Mouse (Mus musculus): ENCODE results near the gene Pla2g15.
"Not testable (repeated sequence)": the region's sequence is repeated elsewhere in the genome, so short reads cannot be mapped to it uniquely, and the experiment has no call there.

The Pla2g15 gene

GRCm38 (mm10) chr8:106168356-106169016, 18.3 kb downstream of the Pla2g15 start, which contains the start of gene Slc7a6:
TSS of gene Slc7a6 (plus strand) at chr8:106168857.
- in situ Hi-C loops (cut with MboI, MseI): no loop called here

GRCm38 (mm10) chr8:106169017-106169933, 19.1 kb downstream of the Pla2g15 start:
- in situ Hi-C loops (cut with MboI, MseI): no loop called here

DNA sequence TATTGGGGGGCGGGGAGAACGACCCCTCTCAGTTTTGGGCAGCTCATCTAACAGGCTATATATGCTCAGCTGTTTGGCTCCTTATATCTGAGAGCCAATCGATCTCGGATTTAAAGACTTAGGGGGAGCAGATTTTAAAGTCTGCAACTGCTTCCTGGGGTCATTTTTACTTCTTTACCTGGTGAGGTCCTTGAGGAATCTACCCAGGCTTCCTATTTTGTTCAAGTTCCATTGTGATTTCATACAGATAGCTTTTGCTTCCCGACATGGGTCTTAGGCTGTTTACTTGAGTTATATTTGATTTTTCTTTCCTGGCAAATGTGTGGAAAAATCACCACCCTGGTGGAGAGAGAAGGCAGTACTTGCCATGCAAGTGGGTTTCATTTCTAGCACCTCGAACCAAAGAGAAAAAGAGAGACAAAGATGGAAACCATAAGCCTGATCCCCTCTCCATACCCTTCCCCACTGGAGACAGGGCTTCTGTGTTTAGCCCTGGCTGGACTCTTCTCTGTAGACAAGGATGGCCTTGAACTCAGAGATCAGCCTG, 19.8 kb downstream of the Pla2g15 start:
- in situ Hi-C loops (cut with MboI, MseI): no loop called here

- in situ Hi-C loops (cut with MboI, MseI): no loop called here
Measured at GRCm38 (mm10) chr8:106173566-106173965, 23.4 kb downstream of the Pla2g15 start.

DNA sequence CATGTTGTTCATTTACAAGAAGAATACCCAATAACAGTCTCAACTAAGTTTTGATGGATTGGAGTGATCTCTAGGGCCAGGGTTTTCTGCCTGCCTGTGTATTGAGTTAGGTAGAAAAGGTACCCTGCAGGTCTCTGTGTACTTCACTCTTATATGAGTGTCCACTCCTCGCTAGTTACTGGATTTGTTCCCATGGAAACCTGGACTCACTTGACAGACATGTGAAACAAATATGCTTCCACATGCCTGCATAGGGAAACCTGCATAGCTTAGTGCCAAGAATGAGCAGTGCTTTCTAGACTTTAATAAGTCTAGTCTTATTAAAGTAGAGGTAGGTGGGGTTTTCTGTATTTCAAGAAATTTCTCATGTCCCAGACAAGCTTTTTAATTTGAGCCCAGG, 26.7 kb downstream of the Pla2g15 start:
- in situ Hi-C loops (cut with MboI, MseI): no loop called here

DNA sequence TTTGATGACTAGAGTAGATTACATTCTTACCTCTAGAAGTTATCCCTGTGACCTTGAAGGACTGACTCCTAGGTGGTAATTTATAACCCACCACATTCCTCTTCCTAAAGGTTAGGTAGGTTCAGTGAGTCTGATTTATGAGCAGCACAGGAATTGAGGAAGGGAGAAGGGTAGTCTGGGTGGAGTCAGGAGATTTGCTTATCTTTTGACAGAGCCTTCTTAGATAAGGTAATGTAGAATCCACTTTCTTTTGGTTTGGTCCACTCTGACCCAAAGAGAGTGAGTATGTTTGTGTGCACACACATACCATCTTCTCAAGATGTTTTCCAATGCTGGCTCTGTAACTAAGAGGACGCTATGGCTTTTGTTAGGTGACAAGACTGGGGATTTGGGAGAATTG, 27.4 kb downstream of the Pla2g15 start:
- in situ Hi-C loops (cut with MboI, MseI): no loop called here

DNA sequence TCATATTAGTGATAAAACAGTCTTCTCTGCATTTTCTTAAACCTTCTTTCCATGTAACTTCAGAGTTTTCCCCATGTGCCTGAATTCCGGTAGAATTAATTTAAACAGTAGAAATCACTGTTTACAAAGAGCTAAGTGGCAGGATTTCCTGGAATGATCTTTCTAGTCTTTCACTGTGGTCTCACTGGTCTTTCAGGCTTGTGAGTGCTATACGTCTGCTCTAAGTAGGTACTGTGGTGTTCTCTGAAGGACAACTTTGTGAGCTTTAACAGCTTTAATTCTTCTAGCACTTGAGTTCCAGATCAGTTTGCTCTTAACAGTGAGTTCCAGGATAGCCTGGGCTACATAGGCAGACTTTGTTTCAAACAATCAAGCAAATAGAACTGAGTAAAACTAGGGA, 28.2 kb downstream of the Pla2g15 start:
- in situ Hi-C loops (cut with MboI, MseI): no loop called here

- in situ Hi-C loops (cut with MboI, MseI): no loop called here
Measured at GRCm38 (mm10) chr8:106185628-106186270, 35.5 kb downstream of the Pla2g15 start.

GRCm38 (mm10) chr8:106186394-106186793, 36.2 kb downstream of the Pla2g15 start:
- in situ Hi-C loops (cut with MboI, MseI): no loop called here

DNA sequence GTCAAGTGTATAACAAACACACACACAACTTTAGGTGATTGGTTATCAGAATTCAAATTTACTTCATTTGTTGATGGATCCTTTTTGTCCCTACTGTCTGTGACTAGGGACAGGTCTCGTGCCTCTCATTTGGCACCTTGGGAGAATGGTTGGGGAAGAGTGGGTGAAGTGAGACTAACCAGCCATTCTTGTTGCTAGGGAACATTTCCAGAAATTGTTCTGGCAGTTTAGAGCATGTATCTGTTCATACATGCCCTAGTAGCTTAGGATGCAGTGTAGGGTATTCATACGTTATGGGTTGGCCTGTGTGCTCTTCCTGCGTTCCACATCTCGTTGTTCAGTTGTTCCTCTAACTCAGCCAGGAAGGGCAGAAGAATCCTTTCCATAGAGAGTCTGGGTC, 39.0 kb downstream of the Pla2g15 start:
- in situ Hi-C loops (cut with MboI, MseI): no loop called here

DNA sequence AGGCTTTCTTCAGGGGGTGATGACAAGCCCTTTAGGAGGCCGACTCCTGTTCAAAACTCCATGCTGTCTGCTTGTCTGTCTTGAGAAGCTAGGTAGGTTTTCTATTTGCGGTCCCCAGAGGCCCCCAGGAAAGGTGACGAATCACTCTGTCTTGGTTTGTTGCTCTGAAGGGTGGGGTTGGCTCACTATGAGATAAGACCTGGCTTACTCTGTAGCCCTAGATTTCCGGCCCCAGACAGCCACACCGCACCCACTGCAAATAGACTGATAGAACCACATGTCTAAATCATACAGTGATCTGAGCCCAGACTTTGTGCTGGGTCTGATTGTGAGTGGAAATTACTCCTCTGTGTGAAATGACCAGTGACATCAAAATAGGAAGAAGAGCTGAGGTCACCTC, 41.4 kb downstream of the Pla2g15 start:
- in situ Hi-C loops (cut with MboI, MseI): no loop called here

DNA sequence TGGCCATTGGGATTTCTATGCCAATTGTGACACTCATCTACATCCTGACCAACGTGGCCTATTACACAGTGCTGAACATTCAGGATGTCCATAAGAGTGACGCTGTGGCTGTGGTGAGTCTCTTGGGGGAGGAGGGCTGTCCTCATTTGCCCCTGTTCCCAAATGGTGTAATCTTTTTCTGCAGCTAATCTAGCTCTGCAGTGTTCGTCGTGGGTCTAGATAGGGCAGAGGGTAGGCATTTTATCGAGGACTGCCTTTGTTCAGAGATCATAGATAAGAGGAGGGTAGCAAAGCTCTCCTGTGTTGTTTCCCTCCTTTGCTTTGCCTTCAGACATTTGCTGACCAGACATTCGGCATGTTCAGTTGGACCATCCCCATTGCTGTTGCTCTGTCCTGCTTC, 43.0 kb downstream of the Pla2g15 start:
- in situ Hi-C loops (cut with MboI, MseI): no loop called here

DNA sequence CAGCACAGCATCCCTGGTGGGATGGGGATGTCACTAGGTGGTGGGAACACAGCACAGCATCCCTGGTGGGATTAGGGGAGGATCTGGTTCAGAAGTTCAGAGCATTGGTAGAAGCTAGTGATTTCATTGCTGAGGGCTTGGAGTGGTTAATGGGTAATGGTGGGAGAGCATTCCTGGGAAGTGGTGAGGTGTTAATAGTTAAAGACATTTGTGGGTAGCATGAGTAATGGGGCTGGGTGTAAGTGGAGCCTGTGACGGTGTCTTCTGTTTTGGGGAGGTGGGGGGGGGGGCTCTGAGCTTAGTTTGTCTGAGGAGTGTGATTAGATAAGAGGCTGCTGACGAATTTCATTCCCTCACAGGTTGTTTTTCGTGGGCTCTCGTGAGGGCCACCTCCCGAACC, 43.9 kb downstream of the Pla2g15 start:
- in situ Hi-C loops (cut with MboI, MseI): no loop called here

DNA sequence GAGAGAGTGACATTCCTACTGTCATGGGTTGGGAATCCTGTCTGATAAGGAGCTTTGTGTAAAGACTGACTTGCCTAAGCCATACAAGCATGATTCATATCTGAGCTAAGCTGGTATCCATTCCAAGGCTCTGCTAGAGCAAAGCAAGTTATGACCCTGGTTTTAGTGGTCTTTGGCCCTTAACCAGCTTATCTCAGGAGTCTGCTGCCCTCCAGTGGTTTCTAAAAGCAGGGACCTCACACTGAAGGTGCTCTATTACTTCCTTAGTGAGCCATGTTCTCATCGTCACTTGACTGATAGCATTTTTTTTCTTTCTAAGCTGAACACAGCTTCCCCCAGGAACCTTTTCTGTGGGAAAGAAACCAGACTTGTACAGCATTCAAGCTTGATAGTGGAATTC, 48.5 kb downstream of the Pla2g15 start:
- in situ Hi-C loops (cut with MboI, MseI): no loop called here

DNA sequence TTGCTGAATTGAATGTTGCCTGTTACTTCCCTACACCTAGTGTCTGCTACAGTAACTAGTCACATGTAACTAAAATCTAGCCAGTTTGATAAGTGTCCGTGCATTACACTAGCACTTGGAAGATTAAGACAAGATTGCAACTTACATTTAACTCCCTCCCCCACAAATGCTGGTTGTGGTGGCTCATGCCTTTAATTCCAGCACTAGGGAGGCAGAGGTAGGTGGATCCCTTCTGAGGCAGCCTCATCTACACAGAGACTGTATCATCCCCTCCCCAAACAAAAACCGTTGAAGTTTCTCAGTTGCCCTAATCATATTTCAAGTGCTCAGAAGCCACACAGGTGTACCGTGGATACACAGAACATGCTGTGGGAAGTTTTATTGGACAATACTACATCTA, 49.4 kb downstream of the Pla2g15 start:
- in situ Hi-C loops (cut with MboI, MseI): not testable (repeated sequence)

DNA sequence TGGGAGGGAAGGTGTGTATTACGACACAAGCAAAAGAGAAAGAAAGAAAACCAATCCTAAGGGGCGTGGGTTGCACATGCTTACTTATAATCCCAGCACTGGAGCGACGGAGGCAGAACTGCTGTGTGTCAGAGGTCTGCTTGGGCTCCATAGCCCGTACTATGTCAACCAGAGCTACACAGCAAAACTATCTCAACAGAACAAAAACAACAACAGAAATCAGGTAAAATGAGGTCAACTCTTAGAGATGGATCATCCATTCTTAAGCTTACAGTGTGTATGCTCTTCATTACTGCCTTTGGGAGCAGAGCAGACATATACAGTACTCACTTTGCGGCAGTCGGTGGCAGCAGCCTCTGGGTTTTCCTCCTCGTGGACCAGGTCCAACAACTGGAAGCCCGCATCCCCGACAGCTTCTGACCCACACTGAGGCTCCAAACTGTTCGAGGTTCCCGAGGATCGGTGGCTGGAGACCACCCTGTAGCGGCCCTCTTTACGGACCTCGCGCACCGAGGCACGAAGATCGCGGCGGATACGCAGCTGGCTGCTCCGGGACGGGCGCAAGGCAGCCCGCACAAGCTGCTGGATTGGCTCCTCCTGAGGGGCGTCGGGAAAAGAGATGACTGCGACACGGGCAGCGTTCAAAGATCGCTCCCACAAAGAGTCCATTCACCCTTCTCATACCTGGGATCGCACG, 60.0 kb downstream of the Pla2g15 start:
- in situ Hi-C loops (cut with MboI, MseI): loop anchor here (10.0 kb wide), 1 partner anchor 885 kb away; the partner anchor contains the start of genes Lrrc29 and Tmem208

GRCm38 (mm10) chr8:106210821-106211345, 60.7 kb downstream of the Pla2g15 start, which contains the start of the genes Slc7a6os and Prmt7:
TSS of gene Slc7a6os (minus strand) at chr8:106210935.
TSS of gene Prmt7 (plus strand) at chr8:106210936.
- in situ Hi-C loops (cut with MboI, MseI): loop anchor here (10.0 kb wide), 1 partner anchor 886 kb away; the partner anchor contains the start of genes Lrrc29 and Tmem208

- in situ Hi-C loops (cut with MboI, MseI): loop anchor here (10.0 kb wide), 1 partner anchor 887 kb away; the partner anchor contains the start of genes Lrrc29 and Tmem208
Measured at GRCm38 (mm10) chr8:106211421-106211820, 61.2 kb downstream of the Pla2g15 start.

DNA sequence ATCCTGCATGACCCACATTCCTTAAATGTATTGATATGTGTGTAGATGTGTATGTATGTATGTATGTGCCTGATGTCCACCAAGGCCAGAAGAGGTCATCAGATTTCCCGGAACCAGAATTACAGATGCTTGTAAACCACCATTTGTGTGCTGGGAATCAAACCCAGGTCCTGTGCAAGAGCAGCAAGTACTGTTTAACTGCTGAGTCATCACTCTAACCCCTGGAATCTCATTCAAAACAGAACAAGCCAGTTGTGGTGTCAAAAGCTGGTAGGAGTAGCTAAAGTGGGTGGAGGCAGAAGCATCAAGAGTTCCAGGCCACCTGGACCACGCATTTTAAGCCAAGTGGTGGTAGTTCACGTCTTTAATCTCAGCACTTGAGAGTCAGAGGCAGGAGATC, 63.8 kb downstream of the Pla2g15 start:
- in situ Hi-C loops (cut with MboI, MseI): loop anchor here (10.0 kb wide), 1 partner anchor 889 kb away; the partner anchor contains the start of genes Lrrc29 and Tmem208
